Mouse (Mus musculus) liver, embryonic 14.5 days (tissue): Measurements from ENCODE around the gene Pole. TPM values are rescaled to one million over a fixed set of nuclear protein-coding genes. Genes with fewer than 3 reads are reported as not detected.

Source experiments
- ATAC-seq: fragments of 200-750 bp; cut with Nextera tagmentation; 2 replicates; pipeline ENCODE4 v1.8.0; 2017; ENCODE audit warnings: moderate number of reproducible peaks, mild to moderate bottlenecking, moderate library complexity; ENCODE audit not compliant: insufficient read depth
- DNase-seq, 3 experiments: peaks; one replicate each; pipeline ENCODE4 v3.0.0-alpha.2; 2012 to 2013; ENCODE audit warnings: low read depth in 3 of 3, low spot score in 3 of 3
- H3K27ac ChIP-seq: fragments of 300-500 bp; sonication (generic); 2 replicates; pipeline ENCODE4 v1.5.1; 2014; ENCODE audit warnings: moderate library complexity, mild to moderate bottlenecking, control low read depth, inconsistent platforms
- H3K27me3 ChIP-seq: fragments of 300-500 bp; sonication (generic); 2 replicates; pipeline ENCODE4 v1.6.1; 2014; ENCODE audit warnings: mild to moderate bottlenecking, low read length, moderate library complexity; ENCODE audit not compliant: control insufficient read depth, insufficient read depth
- H3K36me3 ChIP-seq: fragments of 300-500 bp; sonication (generic); replicated peaks from 2 replicates; pipeline ENCODE4 v1.6.1; 2014; ENCODE audit warnings: low read depth; ENCODE audit not compliant: control insufficient read depth, insufficient read depth
- H3K4me1 ChIP-seq, 2 experiments: fragments of 200-500 bp in 1 of 2; fragments of 300-500 bp in 1 of 2; sonication (generic) in 1 of 2; replicated peaks; 2 replicates each; pipeline ENCODE4 v1.6.1; 2012 to 2014; ENCODE audit warnings: antibody characterized with exemption in 1 of 2, inconsistent platforms in 1 of 2, low read length in 1 of 2; ENCODE audit not compliant: control insufficient read depth in 2 of 2, insufficient read depth in 2 of 2
- H3K4me2 ChIP-seq: fragments of 300-500 bp; sonication (generic); 2 replicates; pipeline ENCODE4 v1.6.1; 2014; ENCODE audit warnings: low read depth, mild to moderate bottlenecking, control low read depth, moderate library complexity
- H3K4me3 ChIP-seq, 2 experiments: fragments of 200-500 bp in 1 of 2; fragments of 300-500 bp in 1 of 2; sonication (generic) in 1 of 2; 2 replicates each; pipeline ENCODE4 v1.5.1; 2012 to 2014; ENCODE audit warnings: low read depth in 2 of 2, low read length in 2 of 2, mild to moderate bottlenecking in 2 of 2, control low read depth in 1 of 2, inconsistent platforms in 1 of 2, moderate library complexity in 1 of 2; ENCODE audit not compliant: insufficient read depth in 1 of 2
- H3K9ac ChIP-seq: fragments of 300-500 bp; sonication (generic); replicated peaks from 2 replicates; pipeline ENCODE4 v1.6.1; 2014; ENCODE audit warnings: mild to moderate bottlenecking, control low read depth, moderate library complexity
- H3K9me3 ChIP-seq: fragments of 300-500 bp; sonication (generic); 2 replicates; pipeline ENCODE4 v1.6.1; 2016; ENCODE audit warnings: low read length, mixed read lengths; ENCODE audit not compliant: control insufficient read depth
- CTCF ChIP-seq: IDR thresholded peaks from 2 replicates; pipeline ENCODE4 v1.5.1; 2016; ENCODE audit warnings: antibody characterized with exemption, low read depth, control low read depth
- EP300 ChIP-seq: IDR thresholded peaks from 2 replicates; pipeline ENCODE4 v1.6.1; 2016; ENCODE audit warnings: antibody characterized with exemption, low read depth
- WGBS: fragments of 180-500 bp; shearing (Covaris S2); extraction: QIAGEN DNeasy Blood & Tissue Kit; methylation state at CpG from one replicate; pipeline ENCODE4 v1.1.7; 2014; ENCODE audit not compliant: insufficient replicate concordance; 5-methylcytosine and 5-hydroxymethylcytosine counted together
- polyA plus RNA-seq, 2 experiments: library from polyadenylated mRNA; depleted of rRNA in 1 of 2; stranded (reverse) in 1 of 2; unstranded in 1 of 2; fragments of >200 nt; fragmentation: Nextera tagmentation in 1 of 2; extraction: Ambion mirVana in 1 of 2; gene quantifications; 2 replicates each; pipeline versions ENCODE4 v1.2.1 to v1.2.3; 2012 to 2014

Gene Pole
- polyA plus RNA-seq, 2 experiments, result 16.7 to 18.8 TPM

DNA sequence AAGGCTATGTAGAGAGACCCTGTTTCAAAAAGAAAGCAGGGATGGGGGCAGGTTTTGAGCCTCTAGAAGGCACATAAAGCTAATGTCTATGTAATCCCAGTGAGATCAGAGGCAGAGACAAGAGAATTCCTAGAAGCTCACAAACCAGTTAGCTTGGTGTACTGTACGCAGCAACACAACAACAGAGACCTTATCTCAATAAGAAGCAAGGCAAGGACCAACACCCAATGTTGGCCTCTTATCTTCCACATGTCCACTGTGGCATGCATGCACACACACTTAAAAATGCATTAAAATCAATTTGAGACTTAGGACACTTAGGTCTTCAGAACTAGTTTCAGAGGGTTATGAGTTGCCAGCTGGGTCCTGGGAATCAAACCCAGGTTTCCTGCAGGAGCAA is 5.5 kb downstream of the Pole start:
- Histone ChIP-seq H3K4me2 (no peak overlapping the region), H3K9ac (no peak overlapping the region), H3K27ac (no peak overlapping the region), H3K4me1 (peaks cover 6 to 9% of the 10 kb centered on the region in 2 experiments), H3K9me3 (no peaks in the 10 kb centered on the region), H3K27me3 (no peaks in the 10 kb centered on the region), H3K4me3 (no peak overlapping the region), H3K36me3 (peaks cover 60% of the 10 kb centered on the region)
- ATAC-seq (peak; percentile 60; the same call in 1 of the 2 replicates), DNase-seq (no peak)
- no peak for TF ChIP-seq CTCF
- no peak for TF ChIP-seq EP300
- 16% methylated on average over 1 of the region's 1 CpGs for WGBS

- Histone ChIP-seq H3K9ac (no peak overlapping the region), H3K4me3 (no peak overlapping the region), H3K9me3 (no peaks in the 10 kb centered on the region), H3K4me1 (peaks cover 0 to 1% of the 10 kb centered on the region in 2 experiments; a peak in 1 of 4 replicates), H3K27me3 (no peaks in the 10 kb centered on the region), H3K4me2 (no peak overlapping the region), H3K36me3 (peaks cover 81% of the 10 kb centered on the region), H3K27ac (no peak overlapping the region)
- WGBS, result 100% methylated on average over 1 of the region's 1 CpGs
- ATAC-seq (no peak), DNase-seq (no peak)
- TF ChIP-seq EP300, result no peak
- TF ChIP-seq CTCF, result no peak
Observed at GRCm38 (mm10) chr5:110296637-110297036, 10.5 kb downstream of the Pole start.

GRCm38 (mm10) chr5:110300591-110300990 is 14.5 kb downstream of the Pole start:
- no peak for ATAC-seq
- Histone ChIP-seq H3K4me2 (no peak overlapping the region), H3K27ac (no peak overlapping the region), H3K9ac (no peak overlapping the region), H3K36me3 (peaks cover 84% of the 10 kb centered on the region), H3K9me3 (no peaks in the 10 kb centered on the region), H3K27me3 (no peaks in the 10 kb centered on the region), H3K4me1 (no peaks in the 10 kb centered on the region), H3K4me3 (no peak overlapping the region)
- DNase-seq, result no peak
- WGBS, result 76% methylated on average over 2 of the region's 2 CpGs
- TF ChIP-seq EP300 (no peak), CTCF (no peak)

DNA sequence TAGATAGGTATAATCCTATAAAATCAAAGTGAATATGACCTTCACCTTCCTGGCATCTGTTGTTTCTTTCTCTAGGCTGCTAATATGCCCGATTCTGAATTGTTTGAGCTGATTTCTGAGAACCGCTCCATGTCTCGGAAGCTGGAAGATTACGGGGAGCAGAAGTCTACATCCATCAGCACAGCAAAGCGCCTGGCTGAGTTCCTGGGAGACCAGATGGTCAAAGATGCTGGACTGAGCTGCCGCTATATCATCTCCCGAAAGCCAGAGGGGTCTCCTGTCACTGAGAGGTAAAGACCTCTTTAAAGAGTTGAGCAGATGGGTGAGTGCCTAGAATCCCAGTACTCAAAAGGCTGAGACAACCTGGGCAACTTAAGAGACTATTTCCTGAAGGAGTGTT is 22.8 kb downstream of the Pole start:
- H3K9ac ChIP-seq, result no peak overlapping the region
- TF ChIP-seq EP300 (no peak), CTCF (no peak)
- no peak for DNase-seq
- H3K9me3 ChIP-seq, result no peaks in the 10 kb centered on the region
- H3K4me1 ChIP-seq, result no peaks in the 10 kb centered on the region
- H3K4me2 ChIP-seq, result no peak overlapping the region
- H3K36me3 ChIP-seq, result peaks cover 86% of the 10 kb centered on the region
- no peaks in the 10 kb centered on the region for H3K27me3 ChIP-seq
- no peak for ATAC-seq
- no peak overlapping the region for H3K27ac ChIP-seq
- 86% methylated on average over 7 of the region's 7 CpGs for WGBS
- H3K4me3 ChIP-seq, result no peak overlapping the region

DNA sequence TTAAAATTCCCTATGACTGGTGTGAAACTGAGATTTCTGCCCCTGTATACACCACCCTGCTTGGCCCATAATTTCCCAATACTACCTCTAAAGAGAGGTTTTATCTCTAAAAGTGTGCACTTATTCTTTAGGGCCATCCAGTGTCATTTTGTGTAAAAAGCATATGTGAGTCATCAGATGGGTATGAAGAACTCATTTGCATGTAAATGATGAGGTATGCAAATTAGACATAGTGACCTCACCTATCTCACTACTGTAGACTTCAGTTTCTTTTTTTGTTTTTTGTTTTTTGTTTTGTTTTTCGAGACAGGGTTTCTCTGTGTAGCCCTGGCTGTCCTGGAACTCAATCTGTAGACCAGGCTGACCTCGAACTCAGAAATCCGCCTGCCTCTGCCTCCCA is 27.0 kb downstream of the Pole start:
- TF ChIP-seq EP300 (no peak), CTCF (no peak)
- H3K9me3 ChIP-seq, result no peaks in the 10 kb centered on the region
- no peak overlapping the region for H3K27ac ChIP-seq
- H3K4me1 ChIP-seq, result no peaks in the 10 kb centered on the region
- no peak for DNase-seq
- H3K4me3 ChIP-seq, result no peak overlapping the region
- no peak for ATAC-seq
- H3K4me2 ChIP-seq, result no peak overlapping the region
- WGBS, result 80% methylated on average over 3 of the region's 3 CpGs
- peaks cover 61% of the 10 kb centered on the region for H3K36me3 ChIP-seq
- no peak overlapping the region for H3K9ac ChIP-seq
- H3K27me3 ChIP-seq, result no peaks in the 10 kb centered on the region
